11 mouse cellular contexts compared by ENCODE assay signal in genomic region chr4:126150949-126151320, GRCm38 (mm10). TPM values are rescaled to one million over a fixed set of nuclear protein-coding genes. Genes with fewer than 3 reads are reported as not detected.
DNase-seq lines count a peak whose midpoint lies in the region; ATAC-seq lines count a peak whose summit lies in the region.
"Had no signal": no experiment of that assay in that cellular context is flagged by ENCODE, and none has a peak within 500 bp of the region (broad histone marks: within the 10 kb centered on the region; RNA-seq: fewer than 3 reads in every experiment).

No protein-coding gene starts in this region.

- peaks cover 7% of the 10 kb centered on the region for H3K4me1 ChIP-seq in forebrain, embryonic 11.5 days (replicated peaks; ENCODE audit: control insufficient read depth, insufficient read depth, low read length)
- peaks cover 17% of the 10 kb centered on the region for H3K4me1 ChIP-seq in forebrain, embryonic 16.5 days (replicated peaks; ENCODE audit: control insufficient read depth, insufficient read depth, low read length)
- peaks cover 55% of the 10 kb centered on the region for H3K4me1 ChIP-seq in kidney, embryonic 16.5 days (ENCODE audit: insufficient read depth, low read length)
- peaks cover 41% of the 10 kb centered on the region for H3K4me1 ChIP-seq in intestine, embryonic 16.5 days (ENCODE audit: control insufficient read depth, insufficient read depth, low read length)
- H3K4me1 ChIP-seq in neural tube, embryonic 13.5 days (replicated peaks): peaks cover 30% of the 10 kb centered on the region

- 0 out of 2 replicates have a peak overlapping the region, but pooled peaks have one; percentile 18 for H3K4me2 ChIP-seq in forebrain, embryonic 11.5 days (ENCODE audit: low read depth, low read length, severe bottlenecking)
- H3K4me2 ChIP-seq in forebrain, embryonic 16.5 days (ENCODE audit: low read length): no peak overlapping the region
- H3K4me2 ChIP-seq in kidney, embryonic 16.5 days (replicated peaks; ENCODE audit: low read depth, low read length): peak overlapping the region; percentile 76
- peak overlapping the region; percentile 87 for H3K4me2 ChIP-seq in intestine, embryonic 16.5 days (ENCODE audit: low read depth, low read length)
- H3K4me2 ChIP-seq in neural tube, embryonic 13.5 days: peak overlapping the region; percentile 12; the same call in 1 of the 2 replicates
- H3K4me2 ChIP-seq: midbrain, embryonic 12.5 days had no signal

- no peak for ATAC-seq in forebrain, embryonic 11.5 days (replicated peaks; ENCODE audit: low FRiP score)
- ATAC-seq in forebrain, embryonic 16.5 days: no peak
- ATAC-seq in kidney, embryonic 16.5 days (ENCODE audit: low FRiP score, low TSS enrichment): no peak
- ATAC-seq in intestine, embryonic 16.5 days: no peak
- no peak for ATAC-seq in neural tube, embryonic 13.5 days (ENCODE audit: low read depth)
- ATAC-seq: forebrain, embryonic 14.5 days had no signal

- peak; percentile 49 for DNase-seq in forebrain, embryonic 11.5 days (ENCODE audit: low spot score)
- DNase-seq in kidney, adult 8-10 months: no peak
- no peak for DNase-seq in adrenal gland, adult 8-10 months
- no peak for DNase-seq in B cell, adult 2 months
- DNase-seq: cerebellum, postnatal 14 days had no signal

- 74% methylated on average over 6 of the region's 6 CpGs for WGBS in forebrain, embryonic 11.5 days
- 67% methylated on average over 6 of the region's 6 CpGs for WGBS in forebrain, embryonic 16.5 days
- WGBS in kidney, embryonic 16.5 days: 40% methylated on average over 6 of the region's 6 CpGs
- 58% methylated on average over 6 of the region's 6 CpGs for WGBS in intestine, embryonic 16.5 days
- 76% methylated on average over 6 of the region's 6 CpGs for WGBS in neural tube, embryonic 13.5 days

- H3K36me3 ChIP-seq in forebrain, embryonic 11.5 days (ENCODE audit: control insufficient read depth, insufficient read depth, low read length): no peaks in the 10 kb centered on the region
- H3K36me3 ChIP-seq in forebrain, embryonic 16.5 days (ENCODE audit: control insufficient read depth, insufficient read depth): no peaks in the 10 kb centered on the region
- H3K36me3 ChIP-seq in kidney, embryonic 16.5 days (ENCODE audit: insufficient read depth, low read length): peaks cover 10% of the 10 kb centered on the region; the same call in 1 of the 2 replicates
- H3K36me3 ChIP-seq in intestine, embryonic 16.5 days (ENCODE audit: control insufficient read depth, insufficient read depth, low read length): peaks cover 2% of the 10 kb centered on the region; the same call in 1 of the 2 replicates
- H3K36me3 ChIP-seq in neural tube, embryonic 13.5 days: no peaks in the 10 kb centered on the region
- H3K36me3 ChIP-seq: midbrain, embryonic 12.5 days had no signal

- H3K27ac ChIP-seq in forebrain, embryonic 11.5 days (ENCODE audit: low read depth, low read length): no peak overlapping the region
- no peak overlapping the region for H3K27ac ChIP-seq in forebrain, embryonic 16.5 days (ENCODE audit: low read length)
- H3K27ac ChIP-seq in kidney, embryonic 16.5 days (ENCODE audit: low read length): peak overlapping the region; percentile 95
- H3K27ac ChIP-seq in intestine, embryonic 16.5 days (ENCODE audit: low read length): peak overlapping the region; percentile 74
- H3K27ac ChIP-seq in neural tube, embryonic 13.5 days (replicated peaks): no peak overlapping the region
- H3K27ac ChIP-seq: midbrain, embryonic 12.5 days had no signal

- H3K27me3 ChIP-seq in forebrain, embryonic 11.5 days (ENCODE audit: control insufficient read depth, insufficient read depth, low read length): peaks cover 28% of the 10 kb centered on the region
- H3K27me3 ChIP-seq in forebrain, embryonic 16.5 days (replicated peaks; ENCODE audit: control insufficient read depth, insufficient read depth, low read length): peaks cover 34% of the 10 kb centered on the region
- H3K27me3 ChIP-seq in kidney, embryonic 16.5 days (ENCODE audit: insufficient read depth, low read length): no peaks in the 10 kb centered on the region
- H3K27me3 ChIP-seq in intestine, embryonic 16.5 days (replicated peaks; ENCODE audit: control insufficient read depth, insufficient read depth, low read length): no peaks in the 10 kb centered on the region
- peaks cover 44% of the 10 kb centered on the region for H3K27me3 ChIP-seq in neural tube, embryonic 13.5 days

- H3K9me3 ChIP-seq in forebrain, embryonic 11.5 days (ENCODE audit: control insufficient read depth, low read length): no peaks in the 10 kb centered on the region
- no peaks in the 10 kb centered on the region for H3K9me3 ChIP-seq in forebrain, embryonic 16.5 days (ENCODE audit: control insufficient read depth, low read length)
- no peaks in the 10 kb centered on the region for H3K9me3 ChIP-seq in kidney, embryonic 16.5 days (ENCODE audit: low read length)
- no peaks in the 10 kb centered on the region for H3K9me3 ChIP-seq in intestine, embryonic 16.5 days (ENCODE audit: control insufficient read depth, low read length)
- no peaks in the 10 kb centered on the region for H3K9me3 ChIP-seq in neural tube, embryonic 13.5 days
- H3K9me3 ChIP-seq: midbrain, embryonic 12.5 days had no signal

- H3K4me3 ChIP-seq in forebrain, embryonic 11.5 days (ENCODE audit: low read depth, low read length): no peak overlapping the region
- H3K4me3 ChIP-seq in forebrain, embryonic 16.5 days (replicated peaks; ENCODE audit: low read length): no peak overlapping the region
- H3K4me3 ChIP-seq in kidney, embryonic 16.5 days (ENCODE audit: low read length): peak overlapping the region; percentile 75
- peak overlapping the region; percentile 67 for H3K4me3 ChIP-seq in intestine, embryonic 16.5 days (ENCODE audit: low read length)
- H3K4me3 ChIP-seq in neural tube, embryonic 13.5 days: no peak overlapping the region
- H3K4me3 ChIP-seq: midbrain, embryonic 12.5 days had no signal

- H3K9ac ChIP-seq in forebrain, embryonic 11.5 days (ENCODE audit: low read length): no peak overlapping the region
- no peak overlapping the region for H3K9ac ChIP-seq in forebrain, embryonic 16.5 days (replicated peaks; ENCODE audit: low read depth, low read length)
- peak overlapping the region; percentile 89 for H3K9ac ChIP-seq in kidney, embryonic 16.5 days (replicated peaks; ENCODE audit: low read length)
- H3K9ac ChIP-seq in intestine, embryonic 16.5 days (ENCODE audit: low read depth, low read length): peak overlapping the region; percentile 18; the same call in 1 of the 2 replicates
- no peak overlapping the region for H3K9ac ChIP-seq in neural tube, embryonic 13.5 days
- H3K9ac ChIP-seq: midbrain, embryonic 12.5 days had no signal

RNA-seq across cellular contexts. Expression of gene Eva1b, which starts 3.4 kb away (rescaled TPM):
- polyA plus RNA-seq in forebrain, embryonic 11.5 days (2014; fragmentation: Nextera tagmentation; extraction: Ambion mirVana): 18.6 and 19.0 TPM in 2 replicates
- polyA plus RNA-seq in forebrain, embryonic 16.5 days (2015; fragmentation: Nextera tagmentation; extraction: Ambion mirVana): 10.1 and 10.2 TPM in 2 replicates
- 99.9 and 103 TPM in 2 replicates for polyA plus RNA-seq in kidney, embryonic 16.5 days (2015; fragmentation: Nextera tagmentation; extraction: Ambion mirVana)
- 34.7 and 35.4 TPM in 2 replicates for polyA plus RNA-seq in intestine, embryonic 16.5 days (2015; fragmentation: Nextera tagmentation; extraction: Ambion mirVana)
- polyA plus RNA-seq in neural tube, embryonic 13.5 days (2015; fragmentation: Nextera tagmentation; extraction: Ambion mirVana): 15.3 and 19.8 TPM in 2 replicates
- 10 to 100 TPM; 21.1 to 32.2 (median 27.0) TPM for total RNA-seq in adrenal gland, adult 8-10 months (2022)

RNA-seq across cellular contexts. Expression of gene Sh3d21, which starts 12.4 kb away (rescaled TPM):
- 1.6 TPM in 2 replicates for polyA plus RNA-seq in forebrain, embryonic 11.5 days (2014; fragmentation: Nextera tagmentation; extraction: Ambion mirVana)
- polyA plus RNA-seq in forebrain, embryonic 16.5 days (2015; fragmentation: Nextera tagmentation; extraction: Ambion mirVana): 0.87 and 1.2 TPM in 2 replicates
- 9.1 and 10.5 TPM in 2 replicates for polyA plus RNA-seq in kidney, embryonic 16.5 days (2015; fragmentation: Nextera tagmentation; extraction: Ambion mirVana)
- 13.2 and 13.9 TPM in 2 replicates for polyA plus RNA-seq in intestine, embryonic 16.5 days (2015; fragmentation: Nextera tagmentation; extraction: Ambion mirVana)
- polyA plus RNA-seq in neural tube, embryonic 13.5 days (2015; fragmentation: Nextera tagmentation; extraction: Ambion mirVana): 0.89 and 2.0 TPM in 2 replicates
- total RNA-seq in adrenal gland, adult 8-10 months (2022): 1 to 10 TPM; 2.7 to 5.0 (median 4.3) TPM

RNA-seq across cellular contexts. Expression of gene Stk40, which starts 47.2 kb away (rescaled TPM):
- 37.4 and 37.5 TPM in 2 replicates for polyA plus RNA-seq in forebrain, embryonic 11.5 days (2014; fragmentation: Nextera tagmentation; extraction: Ambion mirVana)
- polyA plus RNA-seq in forebrain, embryonic 16.5 days (2015; fragmentation: Nextera tagmentation; extraction: Ambion mirVana): 33.5 and 34.7 TPM in 2 replicates
- 43.9 and 44.5 TPM in 2 replicates for polyA plus RNA-seq in kidney, embryonic 16.5 days (2015; fragmentation: Nextera tagmentation; extraction: Ambion mirVana)
- polyA plus RNA-seq in intestine, embryonic 16.5 days (2015; fragmentation: Nextera tagmentation; extraction: Ambion mirVana): 26.1 and 28.5 TPM in 2 replicates
- polyA plus RNA-seq in neural tube, embryonic 13.5 days (2015; fragmentation: Nextera tagmentation; extraction: Ambion mirVana): 33.9 and 37.7 TPM in 2 replicates
- 10 to 100 TPM; 33.9 to 38.7 (median 37.6) TPM for total RNA-seq in adrenal gland, adult 8-10 months (2022)

RNA-seq across cellular contexts. Expression of gene Thrap3, which starts 51.6 kb away (rescaled TPM):
- polyA plus RNA-seq in forebrain, embryonic 11.5 days (2014; fragmentation: Nextera tagmentation; extraction: Ambion mirVana): 251 and 263 TPM in 2 replicates
- polyA plus RNA-seq in forebrain, embryonic 16.5 days (2015; fragmentation: Nextera tagmentation; extraction: Ambion mirVana): 172 and 187 TPM in 2 replicates
- polyA plus RNA-seq in kidney, embryonic 16.5 days (2015; fragmentation: Nextera tagmentation; extraction: Ambion mirVana): 210 and 218 TPM in 2 replicates
- 132 and 141 TPM in 2 replicates for polyA plus RNA-seq in intestine, embryonic 16.5 days (2015; fragmentation: Nextera tagmentation; extraction: Ambion mirVana)
- polyA plus RNA-seq in neural tube, embryonic 13.5 days (2015; fragmentation: Nextera tagmentation; extraction: Ambion mirVana): 143 and 165 TPM in 2 replicates
- total RNA-seq in adrenal gland, adult 8-10 months (2022): 100 to 1,000 TPM; 203 to 250 (median 221) TPM

RNA-seq across cellular contexts. Expression of gene Lsm10, which starts 54.5 kb away (rescaled TPM):
- 43.0 and 44.4 TPM in 2 replicates for polyA plus RNA-seq in forebrain, embryonic 11.5 days (2014; fragmentation: Nextera tagmentation; extraction: Ambion mirVana)
- polyA plus RNA-seq in forebrain, embryonic 16.5 days (2015; fragmentation: Nextera tagmentation; extraction: Ambion mirVana): 60.2 and 60.6 TPM in 2 replicates
- 55.3 and 59.3 TPM in 2 replicates for polyA plus RNA-seq in kidney, embryonic 16.5 days (2015; fragmentation: Nextera tagmentation; extraction: Ambion mirVana)
- polyA plus RNA-seq in intestine, embryonic 16.5 days (2015; fragmentation: Nextera tagmentation; extraction: Ambion mirVana): 54.8 and 57.5 TPM in 2 replicates
- 47.7 and 54.3 TPM in 2 replicates for polyA plus RNA-seq in neural tube, embryonic 13.5 days (2015; fragmentation: Nextera tagmentation; extraction: Ambion mirVana)
- total RNA-seq in adrenal gland, adult 8-10 months (2022): 10 to 100 TPM; 22.3 to 33.2 (median 30.7) TPM

Comparison
In these comparisons a context has a peak if more than half of its experiments do, and no peak if none do; other contexts are left out.
1. H3K27ac ChIP-seq: peak in kidney, embryonic 16.5 days (single experiment) and intestine, embryonic 16.5 days (single experiment); none in forebrain, embryonic 11.5 days (single experiment), forebrain, embryonic 16.5 days (single experiment) and neural tube, embryonic 13.5 days (single experiment).
2. H3K4me3 ChIP-seq: peak in kidney, embryonic 16.5 days (single experiment) and intestine, embryonic 16.5 days (single experiment); none in forebrain, embryonic 11.5 days (single experiment), forebrain, embryonic 16.5 days (single experiment) and neural tube, embryonic 13.5 days (single experiment).
3. H3K9ac ChIP-seq: peak in kidney, embryonic 16.5 days (single experiment) and intestine, embryonic 16.5 days (single experiment); none in forebrain, embryonic 11.5 days (single experiment), forebrain, embryonic 16.5 days (single experiment) and neural tube, embryonic 13.5 days (single experiment).